Mouse (Mus musculus) MEL (cell line): ENCODE measurements around the gene Arid5b.

Experiments
- CHD2 ChIP-seq: IDR thresholded peaks from 2 replicates; pipeline ENCODE4 v1.6.1; 2011; ENCODE audit warnings: low read length, improper control_type of control experiment
- CTCF ChIP-seq, 3 experiments: IDR thresholded peaks in 2 of 3; conservative IDR thresholded peaks in 1 of 3; 2 replicates each; pipeline ENCODE4 v1.5.1; 2011 to 2012; ENCODE audit warnings: low read length in 3 of 3, low read depth in 2 of 3, mild to moderate bottlenecking in 2 of 3, improper control_type of control experiment in 1 of 3, inconsistent platforms in 1 of 3, mixed read lengths in 1 of 3, moderate library complexity in 1 of 3; ENCODE audit not compliant: control insufficient read depth in 1 of 3, insufficient read depth in 1 of 3, poor library complexity in 1 of 3, severe bottlenecking in 1 of 3
- ELF1 ChIP-seq: IDR thresholded peaks from 2 replicates; pipeline ENCODE4 v1.6.1; 2014; ENCODE audit warnings: low read depth, mild to moderate bottlenecking, inconsistent platforms, low read length, improper control_type of control experiment, moderate library complexity
- EP300 ChIP-seq, 2 experiments: IDR thresholded peaks; 2 replicates each; pipeline ENCODE4 v1.6.1; 2011; ENCODE audit warnings: improper control_type of control experiment in 2 of 2, low read length in 2 of 2, low read depth in 1 of 2, mild to moderate bottlenecking in 1 of 2
- ETS1 ChIP-seq: IDR thresholded peaks from 2 replicates; pipeline ENCODE4 v1.6.1; 2012; ENCODE audit warnings: low read depth, mild to moderate bottlenecking, inconsistent platforms, low read length, improper control_type of control experiment, moderate library complexity
- GABPA ChIP-seq: IDR thresholded peaks from 2 replicates; pipeline ENCODE4 v1.6.1; 2012; ENCODE audit warnings: low read depth, mild to moderate bottlenecking, inconsistent platforms, low read length, improper control_type of control experiment, moderate library complexity
- HCFC1 ChIP-seq: IDR thresholded peaks from 2 replicates; pipeline ENCODE4 v1.6.1; 2012; ENCODE audit warnings: low read depth, mild to moderate bottlenecking, inconsistent platforms, low read length, improper control_type of control experiment, moderate library complexity
- MAZ ChIP-seq: IDR thresholded peaks from 2 replicates; pipeline ENCODE4 v1.6.1; 2012; ENCODE audit warnings: low read depth, mild to moderate bottlenecking, inconsistent platforms, low read length, improper control_type of control experiment
- MXI1 ChIP-seq: IDR thresholded peaks from 2 replicates; pipeline ENCODE4 v1.6.1; 2011; ENCODE audit warnings: mild to moderate bottlenecking, low read depth, low read length, improper control_type of control experiment
- MYB ChIP-seq: IDR thresholded peaks from 2 replicates; pipeline ENCODE4 v1.6.1; 2011; ENCODE audit warnings: mild to moderate bottlenecking, low read depth, low read length, improper control_type of control experiment
- POLR2A ChIP-seq, 2 experiments: IDR thresholded peaks; 2 replicates each; pipeline ENCODE4 v1.6.1; 2011 to 2012; ENCODE audit warnings: low read length in 2 of 2, mild to moderate bottlenecking in 2 of 2, control low read depth in 1 of 2, improper control_type of control experiment in 1 of 2, low read depth in 1 of 2, moderate library complexity in 1 of 2; ENCODE audit not compliant: control insufficient read depth in 1 of 2, insufficient read depth in 1 of 2, poor library complexity in 1 of 2
- ZC3H11A ChIP-seq: IDR thresholded peaks from 2 replicates; pipeline ENCODE4 v1.6.1; 2012; ENCODE audit warnings: low read depth, mild to moderate bottlenecking, inconsistent platforms, low read length, improper control_type of control experiment

DNA sequence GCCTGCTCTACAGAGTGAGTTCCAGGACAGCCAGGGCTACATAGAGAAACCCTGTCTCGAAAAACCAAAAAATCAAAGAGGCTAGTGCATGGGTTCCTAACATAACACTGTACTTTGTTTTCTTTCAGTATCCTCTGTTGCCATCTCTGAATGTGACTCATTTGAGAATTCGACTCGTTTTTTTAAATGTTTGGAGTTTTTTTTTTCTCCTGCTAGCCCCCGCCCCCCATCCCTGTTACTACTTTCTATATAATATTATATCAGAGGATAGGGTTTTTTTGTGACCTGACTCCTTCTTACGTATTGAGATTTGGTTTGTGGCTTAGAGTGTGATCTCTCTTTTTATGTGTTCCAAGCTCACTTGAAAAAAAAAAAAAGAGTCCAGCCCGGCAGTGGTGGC, 223.8 kb downstream of the Arid5b start:
- TF ChIP-seq ZC3H11A (no peak), MXI1 (no peak), MYB (no peak), CTCF (IDR thresholded peaks at IDR 0.05 in 2 of 3, conservative IDR thresholded peaks at IDR 0.05 in 1 of 3; ENCODE audit: control insufficient read depth in 1 of 3, insufficient read depth in 1 of 3, low read depth in 2 of 3, low read length in 3 of 3, poor library complexity in 1 of 3, severe bottlenecking in 1 of 3) (no peak), POLR2A (IDR thresholded peaks at IDR 0.05; ENCODE audit: control insufficient read depth in 1 of 2, insufficient read depth in 1 of 2, low read depth in 1 of 2, low read length in 2 of 2, poor library complexity in 1 of 2) (no peak), CHD2 (no peak), GABPA (no peak), ELF1 (no peak), ETS1 (no peak), EP300 (IDR thresholded peaks at IDR 0.05; ENCODE audit: low read depth in 1 of 2, low read length in 2 of 2) (no peak), HCFC1 (no peak), MAZ (no peak)
